Mouse (Mus musculus) hindbrain, embryonic 11.5 days (tissue): ENCODE data around the gene Adamtsl4. TPM values are rescaled to one million over a fixed set of nuclear protein-coding genes. Genes with fewer than 3 reads are reported as not detected.

Experiments used
- ATAC-seq: fragments of 200-750 bp; cut with Nextera tagmentation; 2 replicates; pipeline ENCODE4 v1.8.0; 2017; ENCODE audit warnings: mild to moderate bottlenecking, moderate TSS enrichment, moderate library complexity; ENCODE audit not compliant: low FRiP score
- DNase-seq: peaks from one replicate; pipeline ENCODE4 v3.0.0-alpha.2; 2015; ENCODE audit warnings: low spot score
- H3K27ac ChIP-seq: fragments of 300-500 bp; sonication (generic); 2 replicates; pipeline ENCODE4 v1.5.1; 2014; ENCODE audit warnings: mild to moderate bottlenecking, low read depth, low read length
- H3K27me3 ChIP-seq: fragments of 300-500 bp; sonication (generic); 2 replicates; pipeline ENCODE4 v1.6.1; 2014; ENCODE audit warnings: mild to moderate bottlenecking, low read length, moderate library complexity, mixed read lengths; ENCODE audit not compliant: control insufficient read depth, insufficient read depth
- H3K36me3 ChIP-seq: fragments of 300-500 bp; sonication (generic); 2 replicates; pipeline ENCODE4 v1.6.1; 2014; ENCODE audit warnings: mild to moderate bottlenecking, low read length, moderate library complexity, mixed read lengths; ENCODE audit not compliant: control insufficient read depth, insufficient read depth
- H3K4me1 ChIP-seq: fragments of 300-500 bp; sonication (generic); replicated peaks from 2 replicates; pipeline ENCODE4 v1.6.1; 2014; ENCODE audit warnings: low read length, mixed read lengths; ENCODE audit not compliant: control insufficient read depth, insufficient read depth
- H3K4me2 ChIP-seq: fragments of 300-500 bp; sonication (generic); replicated peaks from 2 replicates; pipeline ENCODE4 v1.6.1; 2014; ENCODE audit warnings: mild to moderate bottlenecking, low read depth, low read length
- H3K4me3 ChIP-seq: fragments of 300-500 bp; sonication (generic); 2 replicates; pipeline ENCODE4 v1.5.1; 2014; ENCODE audit warnings: low read depth, low read length
- H3K9ac ChIP-seq: fragments of 300-500 bp; sonication (generic); 2 replicates; pipeline ENCODE4 v1.6.1; 2014; ENCODE audit warnings: low read depth, low read length
- H3K9me3 ChIP-seq: fragments of 300-500 bp; sonication (generic); 2 replicates; pipeline ENCODE4 v1.6.1; 2016; ENCODE audit warnings: low read length; ENCODE audit not compliant: control insufficient read depth
- WGBS: fragments of 180-500 bp; shearing (Covaris S2); extraction: QIAGEN DNeasy Blood & Tissue Kit; methylation state at CpG from one replicate; pipeline ENCODE4 v1.1.7; 2014; 5-methylcytosine and 5-hydroxymethylcytosine counted together
- polyA plus RNA-seq: library from polyadenylated mRNA; unstranded; fragments of >200 nt; fragmentation: Nextera tagmentation; extraction: Ambion mirVana; gene quantifications from 2 replicates; pipeline ENCODE4 v1.2.1, GENCODE M21; 2014

Adamtsl4 gene
- polyA plus RNA-seq, 1 experiment from 2014 or later = 0.80 TPM

- no peaks in the 10 kb centered on the region for H3K27me3 ChIP-seq
- 75% methylated on average over 6 of the region's 6 CpGs for WGBS
- H3K4me2 ChIP-seq = no peak overlapping the region
- no peak overlapping the region for H3K9ac ChIP-seq
- DNase-seq (no peak), ATAC-seq (no peak)
- no peak overlapping the region for H3K4me3 ChIP-seq
- H3K9me3 ChIP-seq = no peaks in the 10 kb centered on the region
- H3K4me1 ChIP-seq = peaks cover 2% of the 10 kb centered on the region; the same call in 1 of the 2 replicates
- no peaks in the 10 kb centered on the region; the same call in 1 of the 2 replicates for H3K36me3 ChIP-seq
- no peak overlapping the region for H3K27ac ChIP-seq
Measured at GRCm38 (mm10) chr3:95631304-95631703, 56.4 kb downstream of the Adamtsl4 start.

- Histone ChIP-seq H3K4me3 (no peak overlapping the region), H3K9ac (no peak overlapping the region), H3K27ac (no peak overlapping the region), H3K27me3 (no peaks in the 10 kb centered on the region), H3K36me3 (no peaks in the 10 kb centered on the region; the same call in 1 of the 2 replicates), H3K4me2 (no peak overlapping the region), H3K9me3 (no peaks in the 10 kb centered on the region), H3K4me1 (peaks cover 4% of the 10 kb centered on the region; the same call in 1 of the 2 replicates)
- DNase-seq (no peak), ATAC-seq (no peak)
- WGBS = 83% methylated on average over 3 of the region's 3 CpGs
Measured at GRCm38 (mm10) chr3:95630856-95631255, 56.9 kb downstream of the Adamtsl4 start.

- no peaks in the 10 kb centered on the region for H3K27me3 ChIP-seq
- H3K9ac ChIP-seq = no peak overlapping the region
- H3K4me3 ChIP-seq = no peak overlapping the region
- no peak overlapping the region for H3K27ac ChIP-seq
- DNase-seq = no peak
- H3K4me2 ChIP-seq = no peak overlapping the region
- H3K36me3 ChIP-seq = no peaks in the 10 kb centered on the region; the same call in 1 of the 2 replicates
- WGBS = 85% methylated on average over 4 of the region's 4 CpGs
- peaks cover 4% of the 10 kb centered on the region; the same call in 1 of the 2 replicates for H3K4me1 ChIP-seq
- ATAC-seq = no peak
- no peaks in the 10 kb centered on the region for H3K9me3 ChIP-seq
Measured at GRCm38 (mm10) chr3:95629755-95630154, 58.0 kb downstream of the Adamtsl4 start.

- 89% methylated on average over 5 of the region's 5 CpGs for WGBS
- peaks cover 4% of the 10 kb centered on the region; the same call in 1 of the 2 replicates for H3K4me1 ChIP-seq
- no peak overlapping the region for H3K27ac ChIP-seq
- no peak overlapping the region for H3K9ac ChIP-seq
- no peak overlapping the region for H3K4me3 ChIP-seq
- no peaks in the 10 kb centered on the region; the same call in 1 of the 2 replicates for H3K36me3 ChIP-seq
- H3K9me3 ChIP-seq = no peaks in the 10 kb centered on the region
- no peaks in the 10 kb centered on the region for H3K27me3 ChIP-seq
- H3K4me2 ChIP-seq = no peak overlapping the region
- ATAC-seq = no peak
- DNase-seq = no peak
Measured at GRCm38 (mm10) chr3:95627763-95628162, 60.0 kb downstream of the Adamtsl4 start.

Other genes starting within 250 kb of the Adamtsl4 start
- 10.3 and 10.9 TPM in 2 replicates for gene Ctsk, start 188.7 kb downstream of the Adamtsl4 start, polyA plus RNA-seq
- 11.3 and 12.3 TPM in 2 replicates for gene Ctss, start 161.1 kb downstream of the Adamtsl4 start, polyA plus RNA-seq
- not detected in 2 replicates for gene Hormad1, start 128.2 kb downstream of the Adamtsl4 start, polyA plus RNA-seq
- gene Golph3l, start 99.0 kb downstream of the Adamtsl4 start, polyA plus RNA-seq = 43.1 and 43.2 TPM in 2 replicates
- gene Ensa, start 62.9 kb downstream of the Adamtsl4 start, polyA plus RNA-seq = 83.4 and 87.4 TPM in 2 replicates
- gene Mcl1, start 29.1 kb downstream of the Adamtsl4 start, polyA plus RNA-seq = 76.1 and 87.4 TPM in 2 replicates
- gene Ecm1, start 51.7 kb upstream of the Adamtsl4 start, polyA plus RNA-seq = 13.3 and 14.3 TPM in 2 replicates
- 42.6 and 49.7 TPM in 2 replicates for gene Tars2, start 72.3 kb upstream of the Adamtsl4 start, polyA plus RNA-seq
- 26.0 and 27.4 TPM in 2 replicates for gene Rprd2, start 130.9 kb upstream of the Adamtsl4 start, polyA plus RNA-seq
- 60.8 and 69.9 TPM in 2 replicates for gene Prpf3, start 168.0 kb upstream of the Adamtsl4 start, polyA plus RNA-seq
- gene Mrps21, start 183.6 kb upstream of the Adamtsl4 start, polyA plus RNA-seq = 329 and 340 TPM in 2 replicates
- 4.7 and 6.5 TPM in 2 replicates for gene Ciart, start 194.3 kb upstream of the Adamtsl4 start, polyA plus RNA-seq
- 11.0 and 11.2 TPM in 2 replicates for gene BC028528, start 204.1 kb upstream of the Adamtsl4 start, polyA plus RNA-seq
- 28.5 and 34.0 TPM in 2 replicates for gene Aph1a, start 206.1 kb upstream of the Adamtsl4 start, polyA plus RNA-seq
- gene Car14, start 216.8 kb upstream of the Adamtsl4 start, polyA plus RNA-seq = 26.5 and 27.8 TPM in 2 replicates
- gene Anp32e, start 241.3 kb upstream of the Adamtsl4 start, polyA plus RNA-seq = 114 and 133 TPM in 2 replicates